Mouse (Mus musculus) MEL (cell line): Measurements from ENCODE around the gene Armc8. TPM values are rescaled to one million over a fixed set of nuclear protein-coding genes. Genes with fewer than 3 reads are reported as not detected.

ENCODE experiments used
- DNase-seq: peaks from one replicate; pipeline ENCODE4 v3.0.0; 2011; ENCODE audit warnings: low read depth, low spot score
- H3K27ac ChIP-seq: 2 replicates; pipeline ENCODE4 v1.5.1; 2012; ENCODE audit warnings: low read depth, mild to moderate bottlenecking, control low read depth, low read length, moderate library complexity; ENCODE audit not compliant: control insufficient read depth
- H3K27me3 ChIP-seq, 2 experiments: fragments of 150-350 bp in 1 of 2; sonication (generic) in 1 of 2; 2 replicates each; pipeline ENCODE4 v1.6.1; 2012; ENCODE audit warnings: low read length in 2 of 2, mild to moderate bottlenecking in 2 of 2, improper control_type of control experiment in 1 of 2, moderate library complexity in 1 of 2; ENCODE audit not compliant: insufficient read depth in 2 of 2, control insufficient read depth in 1 of 2
- H3K36me3 ChIP-seq, 2 experiments: 2 replicates each; pipeline ENCODE4 v1.6.1; 2012 to 2014; ENCODE audit warnings: low read length in 2 of 2, improper control_type of control experiment in 1 of 2, inconsistent platforms in 1 of 2, mild to moderate bottlenecking in 1 of 2; ENCODE audit not compliant: insufficient read depth in 2 of 2, control insufficient read depth in 1 of 2
- H3K4me1 ChIP-seq, 2 experiments: fragments of 150-350 bp in 1 of 2; sonication (generic) in 1 of 2; 2 replicates each; pipeline ENCODE4 v1.6.1; 2012; ENCODE audit warnings: low read length in 2 of 2, improper control_type of control experiment in 1 of 2, mild to moderate bottlenecking in 1 of 2; ENCODE audit not compliant: insufficient read depth in 2 of 2, control insufficient read depth in 1 of 2
- H3K4me3 ChIP-seq, 2 experiments: fragments of 150-350 bp in 1 of 2; sonication (generic) in 1 of 2; 2 replicates each; pipeline ENCODE4 v1.5.1; 2012; ENCODE audit warnings: low read depth in 2 of 2, low read length in 2 of 2, mild to moderate bottlenecking in 2 of 2, moderate library complexity in 2 of 2, control low read depth in 1 of 2, improper control_type of control experiment in 1 of 2; ENCODE audit not compliant: control insufficient read depth in 1 of 2, insufficient read depth in 1 of 2
- H3K79me2 ChIP-seq: 2 replicates; pipeline ENCODE4 v1.6.1; 2012; ENCODE audit warnings: mild to moderate bottlenecking, low read length, moderate library complexity; ENCODE audit not compliant: control insufficient read depth, poor library complexity, insufficient read depth
- H3K9ac ChIP-seq: 2 replicates; pipeline ENCODE4 v1.6.1; 2012; ENCODE audit warnings: low read depth, mild to moderate bottlenecking, control low read depth, low read length, moderate library complexity; ENCODE audit not compliant: control insufficient read depth, poor library complexity, severe bottlenecking
- H3K9me3 ChIP-seq: fragments of 150-350 bp; sonication (generic); replicated peaks from 2 replicates; pipeline ENCODE4 v1.6.1; 2012; ENCODE audit warnings: mild to moderate bottlenecking, low read length, improper control_type of control experiment, moderate library complexity; ENCODE audit not compliant: insufficient read depth
- BHLHE40 ChIP-seq: IDR thresholded peaks from 2 replicates; pipeline ENCODE4 v1.6.1; 2012; ENCODE audit warnings: low read depth, mild to moderate bottlenecking, inconsistent platforms, low read length, improper control_type of control experiment, borderline replicate concordance
- CHD1 ChIP-seq: IDR thresholded peaks from 2 replicates; pipeline ENCODE4 v1.6.1; 2012; ENCODE audit warnings: low read depth, mild to moderate bottlenecking, inconsistent platforms, low read length, improper control_type of control experiment
- CHD2 ChIP-seq: IDR thresholded peaks from 2 replicates; pipeline ENCODE4 v1.6.1; 2011; ENCODE audit warnings: low read length, improper control_type of control experiment
- E2F4 ChIP-seq: IDR thresholded peaks from 2 replicates; pipeline ENCODE4 v1.6.1; 2011; ENCODE audit warnings: low read depth, low read length, improper control_type of control experiment, borderline replicate concordance
- EP300 ChIP-seq, 2 experiments: IDR thresholded peaks; 2 replicates each; pipeline ENCODE4 v1.6.1; 2011; ENCODE audit warnings: improper control_type of control experiment in 2 of 2, low read length in 2 of 2, low read depth in 1 of 2, mild to moderate bottlenecking in 1 of 2
- ETS1 ChIP-seq: IDR thresholded peaks from 2 replicates; pipeline ENCODE4 v1.6.1; 2012; ENCODE audit warnings: low read depth, mild to moderate bottlenecking, inconsistent platforms, low read length, improper control_type of control experiment, moderate library complexity
- GATA1 ChIP-seq: IDR thresholded peaks from 2 replicates; pipeline ENCODE4 v1.6.1; 2011; ENCODE audit warnings: low read depth, low read length, improper control_type of control experiment
- HCFC1 ChIP-seq: IDR thresholded peaks from 2 replicates; pipeline ENCODE4 v1.6.1; 2012; ENCODE audit warnings: low read depth, mild to moderate bottlenecking, inconsistent platforms, low read length, improper control_type of control experiment, moderate library complexity
- KAT2A ChIP-seq: conservative IDR thresholded peaks from 2 replicates; pipeline ENCODE4 v1.6.1; 2012; ENCODE audit warnings: low read depth, low read length, improper control_type of control experiment, inconsistent platforms
- MAFK ChIP-seq: IDR thresholded peaks from 2 replicates; pipeline ENCODE4 v1.6.1; 2011; ENCODE audit warnings: low read depth, mild to moderate bottlenecking, low read length, improper control_type of control experiment, borderline replicate concordance
- MEF2A ChIP-seq: IDR thresholded peaks from 2 replicates; pipeline ENCODE4 v1.6.1; 2014; ENCODE audit warnings: low read depth, mild to moderate bottlenecking, inconsistent platforms, low read length, improper control_type of control experiment; ENCODE audit not compliant: poor library complexity, insufficient replicate concordance, severe bottlenecking; ENCODE audit errors: extremely low read depth
- MYB ChIP-seq: IDR thresholded peaks from 2 replicates; pipeline ENCODE4 v1.6.1; 2011; ENCODE audit warnings: mild to moderate bottlenecking, low read depth, low read length, improper control_type of control experiment
- NRF1 ChIP-seq: IDR thresholded peaks from 2 replicates; pipeline ENCODE4 v1.6.1; 2014; ENCODE audit warnings: low read depth, mild to moderate bottlenecking, inconsistent platforms, low read length, improper control_type of control experiment, moderate library complexity; ENCODE audit not compliant: poor library complexity, insufficient read depth, severe bottlenecking
- POLR2A ChIP-seq, 2 experiments: IDR thresholded peaks; 2 replicates each; pipeline ENCODE4 v1.6.1; 2011 to 2012; ENCODE audit warnings: low read length in 2 of 2, mild to moderate bottlenecking in 2 of 2, control low read depth in 1 of 2, improper control_type of control experiment in 1 of 2, low read depth in 1 of 2, moderate library complexity in 1 of 2; ENCODE audit not compliant: control insufficient read depth in 1 of 2, insufficient read depth in 1 of 2, poor library complexity in 1 of 2
- POLR2AphosphoS2 ChIP-seq: IDR thresholded peaks from 2 replicates; pipeline ENCODE4 v1.6.1; 2011; ENCODE audit warnings: low read length, improper control_type of control experiment
- RAD21 ChIP-seq: IDR thresholded peaks from 2 replicates; pipeline ENCODE4 v1.6.1; 2011; ENCODE audit warnings: mild to moderate bottlenecking, low read depth, low read length, improper control_type of control experiment
- RCOR1 ChIP-seq: IDR thresholded peaks from 2 replicates; pipeline ENCODE4 v1.6.1; 2012; ENCODE audit warnings: low read depth, mild to moderate bottlenecking, inconsistent platforms, low read length, improper control_type of control experiment
- SIN3A ChIP-seq: IDR thresholded peaks from 2 replicates; pipeline ENCODE4 v1.6.1; 2012; ENCODE audit warnings: low read length, improper control_type of control experiment, inconsistent platforms
- SMC3 ChIP-seq: IDR thresholded peaks from 2 replicates; pipeline ENCODE4 v1.6.1; 2011; ENCODE audit warnings: low read depth, low read length, improper control_type of control experiment
- TCF12 ChIP-seq: IDR thresholded peaks from 2 replicates; pipeline ENCODE4 v1.6.1; 2014; ENCODE audit warnings: low read depth, mild to moderate bottlenecking, inconsistent platforms, low read length, improper control_type of control experiment, moderate library complexity
- USF1 ChIP-seq: IDR thresholded peaks from 2 replicates; pipeline ENCODE4 v1.6.1; 2014; ENCODE audit warnings: low read depth, mild to moderate bottlenecking, inconsistent platforms, low read length, improper control_type of control experiment, moderate library complexity
- ZC3H11A ChIP-seq: IDR thresholded peaks from 2 replicates; pipeline ENCODE4 v1.6.1; 2012; ENCODE audit warnings: low read depth, mild to moderate bottlenecking, inconsistent platforms, low read length, improper control_type of control experiment
- ZMIZ1 ChIP-seq: IDR thresholded peaks from 2 replicates; pipeline ENCODE4 v1.6.1; 2012; ENCODE audit warnings: low read depth, mild to moderate bottlenecking, inconsistent platforms, low read length, improper control_type of control experiment, moderate library complexity
- ZNF384 ChIP-seq: IDR thresholded peaks from 2 replicates; pipeline ENCODE4 v1.6.1; 2012; ENCODE audit warnings: low read depth, mild to moderate bottlenecking, inconsistent platforms, low read length, improper control_type of control experiment
- polyA plus RNA-seq, 2 experiments: library from polyadenylated mRNA; stranded (reverse) in 1 of 2; unstranded in 1 of 2; fragments of >175 nt in 1 of 2; fragments of >200 nt in 1 of 2; gene quantifications; 2 replicates each; pipeline versions ENCODE4 v1.2.1 to v1.2.4; 2012; ENCODE audit warnings: low replicate concordance in 2 of 2, low read depth in 1 of 2; ENCODE audit not compliant: insufficient read length in 2 of 2, insufficient read depth in 1 of 2, missing spikeins in 1 of 2
- total RNA-seq: library from RNA; depleted of rRNA; stranded (reverse); fragments of 300-350 nt; gene quantifications from 2 replicates; pipeline ENCODE4 v1.2.3, GENCODE M21; 2012

Armc8 gene
- total and polyA plus RNA-seq, 3 experiments = 11.9 to 14.3 TPM; not detected in 1

GRCm38 (mm10) chr9:99531865-99532264, 36.8 kb downstream of the Armc8 start:
- Histone ChIP-seq H3K4me1 (peaks cover 0 to 2% of the 10 kb centered on the region in 2 experiments; a peak in 1 of 4 replicates), H3K4me3 (no peak overlapping the region), H3K79me2 (no peaks in the 10 kb centered on the region), H3K27ac (no peak overlapping the region), H3K36me3 (peaks cover 2 to 23% of the 10 kb centered on the region in 2 experiments; a peak in 3 of 4 replicates), H3K27me3 (no peaks in the 10 kb centered on the region), H3K9ac (no peak overlapping the region)
- TF ChIP-seq ZNF384 = no peak
- no peak for TF ChIP-seq E2F4
- TF ChIP-seq MEF2A = no peak
- TF ChIP-seq ETS1 = peak; percentile 84
- no peak for TF ChIP-seq ZC3H11A
- TF ChIP-seq SIN3A = no peak
- TF ChIP-seq BHLHE40 = no peak
- peak; percentile 9 to 29; a peak in 1 of 4 replicates for TF ChIP-seq EP300 (IDR thresholded peaks at IDR 0.05; ENCODE audit: low read depth in 1 of 2, low read length in 2 of 2)
- no peak for TF ChIP-seq SMC3
- TF ChIP-seq GATA1 = 0 out of 2 replicates have a peak, but pooled peaks have one; percentile 27
- no peak for TF ChIP-seq POLR2A (IDR thresholded peaks at IDR 0.05; ENCODE audit: control insufficient read depth in 1 of 2, insufficient read depth in 1 of 2, low read depth in 1 of 2, low read length in 2 of 2, poor library complexity in 1 of 2)
- TF ChIP-seq, all 39 proteins: peak for 3
- H3K9me3 ChIP-seq = no peaks in the 10 kb centered on the region
- DNase-seq = peak; percentile 47

- Histone ChIP-seq H3K36me3 (peaks cover 0 to 7% of the 10 kb centered on the region in 2 experiments; a peak in 1 of 4 replicates), H3K27ac (no peak overlapping the region), H3K79me2 (no peaks in the 10 kb centered on the region), H3K4me3 (no peak overlapping the region), H3K9me3 (no peaks in the 10 kb centered on the region), H3K4me1 (no peaks in the 10 kb centered on the region), H3K27me3 (no peaks in the 10 kb centered on the region), H3K9ac (no peak overlapping the region)
- DNase-seq = no peak
- TF ChIP-seq USF1 (no peak), POLR2AphosphoS2 (no peak), ETS1 (no peak), ZC3H11A (no peak), CHD1 (no peak), TCF12 (no peak)
Observed at GRCm38 (mm10) chr9:99505875-99506274, 62.8 kb downstream of the Armc8 start.

GRCm38 (mm10) chr9:99499336-99499735, 69.4 kb downstream of the Armc8 start:
- peaks cover 0 to 7% of the 10 kb centered on the region in 2 experiments; a peak in 2 of 4 replicates for H3K36me3 ChIP-seq
- H3K9ac ChIP-seq = no peak overlapping the region
- H3K9me3 ChIP-seq = no peaks in the 10 kb centered on the region
- no peak for TF ChIP-seq GATA1
- TF ChIP-seq POLR2AphosphoS2 = no peak
- no peak for TF ChIP-seq RCOR1
- no peak for TF ChIP-seq KAT2A
- no peak for TF ChIP-seq EP300 (IDR thresholded peaks at IDR 0.05; ENCODE audit: low read depth in 1 of 2, low read length in 2 of 2)
- no peak for TF ChIP-seq MEF2A
- TF ChIP-seq POLR2A (IDR thresholded peaks at IDR 0.05; ENCODE audit: control insufficient read depth in 1 of 2, insufficient read depth in 1 of 2, low read depth in 1 of 2, low read length in 2 of 2, poor library complexity in 1 of 2) = no peak
- TF ChIP-seq HCFC1 = no peak
- TF ChIP-seq BHLHE40 = no peak
- TF ChIP-seq NRF1 = no peak
- no peak for TF ChIP-seq SIN3A
- no peak for TF ChIP-seq MYB
- TF ChIP-seq MAFK = no peak
- TF ChIP-seq ZMIZ1 = no peak
- TF ChIP-seq CHD2 = no peak
- no peak for TF ChIP-seq E2F4
- no peak for TF ChIP-seq RAD21
- no peaks in the 10 kb centered on the region for H3K4me1 ChIP-seq
- H3K79me2 ChIP-seq = no peaks in the 10 kb centered on the region
- DNase-seq = no peak
- H3K27ac ChIP-seq = no peak overlapping the region
- H3K27me3 ChIP-seq = no peaks in the 10 kb centered on the region
- no peak overlapping the region for H3K4me3 ChIP-seq
